ENCODE assay signal across 32 mouse cellular contexts in genomic region chr1:163682127-163682526, GRCm38 (mm10). TPM values are rescaled to one million over a fixed set of nuclear protein-coding genes. Genes with fewer than 3 reads are reported as not detected.
DNase-seq lines count a peak whose midpoint lies in the region; ATAC-seq and TF ChIP-seq lines count a peak whose summit lies in the region.
"Had no signal": no experiment of that assay in that cellular context is flagged by ENCODE, and none has a peak within 500 bp of the region (broad histone marks: within the 10 kb centered on the region; RNA-seq: fewer than 3 reads in every experiment).

No protein-coding gene starts in this region.

- ATAC-seq in kidney, embryonic 16.5 days (ENCODE audit: low FRiP score, low TSS enrichment): peak; percentile 27; the same call in 1 of the 2 replicates
- no peak for ATAC-seq in embryonic facial prominence, embryonic 12.5 days (ENCODE audit: insufficient number of reproducible peaks, insufficient read depth, low FRiP score, low TSS enrichment)
- ATAC-seq in limb, embryonic 12.5 days (ENCODE audit: insufficient number of reproducible peaks, insufficient read depth, low FRiP score, low TSS enrichment, low read depth): no peak
- ATAC-seq: forebrain, embryonic 16.5 days; hindbrain, embryonic 16.5 days had no signal

- H3K36me3 ChIP-seq in kidney, embryonic 16.5 days (ENCODE audit: insufficient read depth, low read length): no peaks in the 10 kb centered on the region
- H3K36me3 ChIP-seq in embryonic facial prominence, embryonic 12.5 days: no peaks in the 10 kb centered on the region
- no peaks in the 10 kb centered on the region for H3K36me3 ChIP-seq in limb, embryonic 12.5 days
- no peaks in the 10 kb centered on the region for H3K36me3 ChIP-seq in heart, adult 2 months (ENCODE audit: control insufficient read depth, insufficient read depth, low read length)
- H3K36me3 ChIP-seq: G1E; hindbrain, embryonic 10.5 days; limb, embryonic 15.5 days; liver, embryonic 13.5 days; midbrain, embryonic 12.5 days; neural tube, embryonic 13.5 days had no signal

- no peak for TF ChIP-seq EP300 in heart, adult 2 months (IDR thresholded peaks at IDR 0.05; ENCODE audit: insufficient read depth, low read depth, low read length)

- intact Hi-C loops in heart, adult 2 months (cut with DNase I): no loop called here

- H3K4me3 ChIP-seq in kidney, embryonic 16.5 days (ENCODE audit: low read length): no peak overlapping the region
- H3K4me3 ChIP-seq in embryonic facial prominence, embryonic 12.5 days: no peak overlapping the region
- H3K4me3 ChIP-seq in limb, embryonic 12.5 days (replicated peaks): no peak overlapping the region
- H3K4me3 ChIP-seq in heart, adult 2 months: no peak overlapping the region
- H3K4me3 ChIP-seq: erythroblast, embryonic 14.5 days; hindbrain, embryonic 10.5 days; layer of hippocampus, adult 2 months; left cerebral cortex, adult 2 months; limb, embryonic 15.5 days; liver, embryonic 13.5 days; midbrain, embryonic 12.5 days; neural tube, embryonic 13.5 days had no signal

- H3K4me1 ChIP-seq in kidney, embryonic 16.5 days (ENCODE audit: insufficient read depth, low read length): peaks cover 5% of the 10 kb centered on the region
- H3K4me1 ChIP-seq in embryonic facial prominence, embryonic 12.5 days: 0 out of 2 replicates have a peak, but pooled peaks cover 7% of the 10 kb centered on the region
- H3K4me1 ChIP-seq in limb, embryonic 12.5 days (replicated peaks): peaks cover 20% of the 10 kb centered on the region
- no peaks in the 10 kb centered on the region for H3K4me1 ChIP-seq in heart, adult 2 months (ENCODE audit: control insufficient read depth, insufficient read depth, low read length)
- H3K4me1 ChIP-seq: hindbrain, embryonic 10.5 days; limb, embryonic 15.5 days; liver, embryonic 13.5 days; midbrain, embryonic 12.5 days had no signal

- H3K79me2 ChIP-seq in heart, adult 2 months (replicated peaks; ENCODE audit: control insufficient read depth, insufficient read depth, low read length): peaks cover 1% of the 10 kb centered on the region; the same call in 1 of the 2 replicates

- H3K9me3 ChIP-seq in kidney, embryonic 16.5 days (ENCODE audit: low read length): no peaks in the 10 kb centered on the region
- H3K9me3 ChIP-seq in embryonic facial prominence, embryonic 12.5 days: no peaks in the 10 kb centered on the region
- H3K9me3 ChIP-seq in limb, embryonic 12.5 days: no peaks in the 10 kb centered on the region
- H3K9me3 ChIP-seq: G1E; hindbrain, embryonic 10.5 days; limb, embryonic 15.5 days; liver, embryonic 13.5 days; midbrain, embryonic 12.5 days; neural tube, embryonic 13.5 days had no signal

- H3K4me2 ChIP-seq in kidney, embryonic 16.5 days (replicated peaks; ENCODE audit: low read depth, low read length): no peak overlapping the region
- no peak overlapping the region for H3K4me2 ChIP-seq in embryonic facial prominence, embryonic 12.5 days (replicated peaks)
- no peak overlapping the region for H3K4me2 ChIP-seq in limb, embryonic 12.5 days
- H3K4me2 ChIP-seq: limb, embryonic 15.5 days; liver, embryonic 13.5 days; midbrain, embryonic 12.5 days; neural tube, embryonic 13.5 days had no signal

- TF ChIP-seq CTCF in heart, adult 2 months (IDR thresholded peaks at IDR 0.05): no peak

- DNase-seq in kidney, postnatal 36 days: no peak
- peak; percentile 17 for DNase-seq in NIH3T3 (ENCODE audit: low read depth)
- no peak for DNase-seq in right cerebral cortex, postnatal 10 days (ENCODE audit: low spot score in 2 of 2)
- DNase-seq in heart, adult 2 months: no peak
- DNase-seq: adrenal gland, postnatal 25 days; cerebellum, adult 11-12 months; cerebellum, postnatal 10 days; gastrocnemius, postnatal 10 days; heart, postnatal 14 days; kidney, adult 8-10 months; kidney, postnatal 14 days; liver, embryonic 13.5 days; lung, adult 18-20 months; lung, postnatal 36 days; thymus, adult 18-20 months; thymus, postnatal 36 days had no signal

- no peaks in the 10 kb centered on the region for H3K27me3 ChIP-seq in kidney, embryonic 16.5 days (ENCODE audit: insufficient read depth, low read length)
- no peaks in the 10 kb centered on the region for H3K27me3 ChIP-seq in embryonic facial prominence, embryonic 12.5 days
- H3K27me3 ChIP-seq in limb, embryonic 12.5 days: no peaks in the 10 kb centered on the region
- peaks cover 2% of the 10 kb centered on the region; the same call in 1 of the 2 replicates for H3K27me3 ChIP-seq in heart, adult 2 months (ENCODE audit: control insufficient read depth, insufficient read depth, low read length)
- H3K27me3 ChIP-seq: limb, embryonic 15.5 days; liver, embryonic 13.5 days; midbrain, embryonic 12.5 days; neural tube, embryonic 13.5 days had no signal

- WGBS in kidney, embryonic 16.5 days: 32% methylated on average over 3 of the region's 3 CpGs
- 70% methylated on average over 3 of the region's 3 CpGs for WGBS in embryonic facial prominence, embryonic 12.5 days
- 46% methylated on average over 3 of the region's 3 CpGs for WGBS in limb, embryonic 12.5 days
- 75% methylated on average over 3 of the region's 3 CpGs for WGBS in heart, adult 2 months

- TF ChIP-seq POLR2A in heart, adult 2 months (IDR thresholded peaks at IDR 0.05; ENCODE audit: insufficient read depth, low read depth, low read length): no peak

- no peak overlapping the region for H3K9ac ChIP-seq in kidney, embryonic 16.5 days (replicated peaks; ENCODE audit: low read length)
- H3K9ac ChIP-seq in embryonic facial prominence, embryonic 12.5 days: no peak overlapping the region
- H3K9ac ChIP-seq in limb, embryonic 12.5 days (replicated peaks): no peak overlapping the region
- H3K9ac ChIP-seq in heart, adult 2 months (ENCODE audit: low read depth, low read length): no peak overlapping the region
- H3K9ac ChIP-seq: limb, embryonic 15.5 days; liver, embryonic 13.5 days; midbrain, embryonic 12.5 days; neural tube, embryonic 13.5 days had no signal

- H3K27ac ChIP-seq in kidney, embryonic 16.5 days (ENCODE audit: low read length): no peak overlapping the region
- peak overlapping the region; percentile 50; the same call in 1 of the 2 replicates for H3K27ac ChIP-seq in embryonic facial prominence, embryonic 12.5 days
- peak overlapping the region; percentile 73 for H3K27ac ChIP-seq in limb, embryonic 12.5 days
- H3K27ac ChIP-seq in heart, adult 2 months: no peak overlapping the region
- H3K27ac ChIP-seq: hindbrain, embryonic 10.5 days; layer of hippocampus, adult 2 months; left cerebral cortex, adult 2 months; limb, embryonic 15.5 days; liver, embryonic 13.5 days; midbrain, embryonic 12.5 days; neural tube, embryonic 13.5 days had no signal

RNA-seq across cellular contexts. Expression of gene Mettl11b, which starts 42.9 kb away (rescaled TPM):
- 0.13 and 0.25 TPM in 2 replicates for polyA plus RNA-seq in kidney, embryonic 16.5 days (2015; fragmentation: Nextera tagmentation; extraction: Ambion mirVana)
- polyA plus RNA-seq in embryonic facial prominence, embryonic 12.5 days (2016; fragmentation: Nextera tagmentation; extraction: Ambion mirVana): 0.37 and 0.45 TPM in 2 replicates
- polyA plus RNA-seq in limb, embryonic 12.5 days (2016; fragmentation: Nextera tagmentation; extraction: Ambion mirVana): 0.21 TPM in 1 of 2 replicates, not detected in the other
- 1 to 10 TPM; 2.3 to 3.4 TPM for total RNA-seq in heart, adult 2 months (2021)
- polyA plus RNA-seq in heart, adult 2 months (2012; rRNA removed): 0.53 and 0.56 TPM in 2 replicates
- total RNA-seq: adrenal gland, adult 18-20 months; adrenal gland, postnatal 25 days; G1E; megakaryocyte, adult 5-6 weeks had no signal
- polyA plus RNA-seq: erythroblast, embryonic 14.5 days; G1E; hindbrain, embryonic 16.5 days; intestine, embryonic 14.5 days; liver, embryonic 13.5 days; neural tube, embryonic 13.5 days had no signal

Comparison
In these comparisons a context has a peak if more than half of its experiments do, and no peak if none do; other contexts are left out.
1. H3K27ac ChIP-seq: peak in embryonic facial prominence, embryonic 12.5 days (single experiment) and limb, embryonic 12.5 days (single experiment); none in kidney, embryonic 16.5 days (single experiment) and heart, adult 2 months (single experiment).